Mouse (Mus musculus) brown adipose tissue, adult 24 weeks (tissue): ENCODE measurements around the gene Brinp1. TPM values are rescaled to one million over a fixed set of nuclear protein-coding genes. Genes with fewer than 3 reads are reported as not detected.
"Not testable (repeated sequence)": the region's sequence is repeated elsewhere in the genome, so short reads cannot be mapped to it uniquely, and the experiment has no call there.

Experiments used
- H3K27ac ChIP-seq: fragments of 200-500 bp; replicated peaks from 2 replicates; pipeline ENCODE4 v1.5.1; 2012; ENCODE audit warnings: low read depth, mild to moderate bottlenecking, low read length
- H3K4me1 ChIP-seq: fragments of 200-500 bp; 2 replicates; pipeline ENCODE4 v1.6.1; 2012; ENCODE audit warnings: low read length, mixed read lengths; ENCODE audit not compliant: control insufficient read depth, insufficient read depth, insufficient read length
- H3K4me3 ChIP-seq: fragments of 200-500 bp; 2 replicates; pipeline ENCODE4 v1.5.1; 2012; ENCODE audit warnings: low read depth, mild to moderate bottlenecking, low read length, moderate library complexity; ENCODE audit not compliant: insufficient read depth
- polyA plus RNA-seq: library from polyadenylated mRNA; stranded (reverse); fragments of >200 nt; gene quantifications from 2 replicates; pipeline ENCODE4 v1.2.4, GENCODE M21; 2012; ENCODE audit not compliant: missing spikeins, insufficient read depth, insufficient read length

Brinp1 gene
- polyA plus RNA-seq, 1 experiment = not detected

DNA sequence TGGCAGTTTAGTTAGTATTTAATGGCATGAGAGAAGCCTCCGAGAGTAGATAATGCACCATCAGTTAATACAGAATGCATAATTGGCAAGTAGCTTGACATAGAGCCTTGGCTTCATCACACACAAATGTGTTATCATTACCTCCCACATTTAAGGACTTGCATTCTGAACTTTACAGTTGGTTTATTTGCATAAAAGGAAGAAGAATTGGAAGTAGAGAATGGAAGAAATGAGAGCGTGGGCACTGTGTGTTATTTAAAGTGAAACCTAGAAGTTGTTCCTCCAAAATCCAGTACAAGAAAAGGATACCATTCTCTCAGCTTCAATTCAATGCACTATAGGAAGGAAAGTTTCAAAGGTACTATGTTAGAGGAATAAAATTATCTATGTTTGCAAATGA, 67.9 kb downstream of the Brinp1 start:
- H3K4me3 ChIP-seq = no peak overlapping the region

DNA sequence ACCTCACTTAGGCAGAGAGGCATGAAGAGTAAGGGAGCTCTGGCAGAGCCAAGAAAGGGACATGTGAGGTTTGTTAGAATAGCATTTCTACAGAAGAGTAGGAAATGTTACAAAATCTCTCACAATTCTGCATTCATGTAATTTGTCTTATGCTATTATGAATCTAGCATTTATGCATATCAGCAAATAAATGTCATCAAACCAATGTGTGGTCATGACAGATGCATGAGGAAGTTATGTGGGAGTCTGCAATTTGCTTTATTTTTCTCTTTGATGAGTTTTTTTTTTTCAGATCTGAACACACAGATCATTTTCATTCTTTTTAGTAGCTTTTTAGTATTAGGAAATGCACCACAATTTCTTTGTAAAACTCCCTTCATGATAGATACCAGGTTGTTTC, 82.2 kb downstream of the Brinp1 start:
- Histone ChIP-seq H3K4me3 (no peak overlapping the region), H3K4me1 (no peaks in the 10 kb centered on the region), H3K27ac (no peak overlapping the region)

More for the DNA sequence above, 67.9 kb downstream of the Brinp1 start:
- Histone ChIP-seq H3K4me1 (no peaks in the 10 kb centered on the region), H3K27ac (no peak overlapping the region)

DNA sequence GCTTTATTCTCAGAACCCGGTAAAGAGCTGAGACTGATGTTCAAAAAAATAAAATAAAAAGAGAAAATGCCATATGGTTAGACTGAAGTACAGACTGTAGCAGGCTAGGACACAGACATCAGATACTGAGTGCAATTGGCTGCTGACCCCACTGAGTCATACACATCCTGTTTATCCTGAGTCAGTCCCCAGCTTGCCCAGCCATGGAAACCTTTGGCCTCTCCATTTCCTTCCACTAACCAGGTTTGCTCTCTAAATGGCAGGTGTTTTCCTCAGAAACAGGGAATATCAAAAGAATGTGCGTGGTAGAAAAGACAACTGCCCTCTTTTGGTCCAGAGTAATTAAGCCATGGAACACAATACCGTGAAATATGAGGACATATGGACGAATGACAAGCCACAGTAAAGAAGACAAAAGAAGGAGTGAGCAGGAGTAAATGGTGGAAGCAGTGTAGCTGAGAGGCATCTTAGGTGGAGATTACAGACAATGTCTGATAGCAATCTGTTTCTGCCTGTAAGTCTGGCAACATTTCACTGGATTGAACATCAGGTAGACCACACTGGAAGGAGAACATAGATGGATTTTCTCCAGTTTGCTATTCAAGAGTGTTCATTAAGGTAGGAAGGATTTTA, 88.9 kb downstream of the Brinp1 start:
- Histone ChIP-seq H3K4me1 (no peaks in the 10 kb centered on the region), H3K27ac (no peak overlapping the region), H3K4me3 (no peak overlapping the region)

DNA sequence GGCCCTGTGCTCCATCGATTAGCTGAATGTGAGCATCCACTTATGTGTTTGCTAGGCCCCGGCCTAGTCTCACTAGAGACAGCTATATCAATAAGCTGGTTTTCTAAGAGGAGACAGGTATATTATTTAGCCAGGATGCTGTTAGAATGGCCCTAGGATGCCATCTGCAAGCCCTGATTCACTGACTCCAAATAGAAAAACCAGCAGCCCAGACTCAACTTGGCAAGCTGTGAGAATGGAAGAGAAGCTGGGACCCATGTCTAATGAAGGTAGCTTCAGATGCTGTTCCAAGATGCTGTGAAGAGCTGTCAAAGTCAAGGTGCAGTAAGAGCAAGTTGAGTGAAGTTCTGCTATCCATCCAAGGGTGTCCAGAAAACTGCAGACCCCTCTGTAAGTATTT, 89.5 kb downstream of the Brinp1 start:
- Histone ChIP-seq H3K27ac (no peak overlapping the region), H3K4me1 (no peaks in the 10 kb centered on the region), H3K4me3 (no peak overlapping the region)

DNA sequence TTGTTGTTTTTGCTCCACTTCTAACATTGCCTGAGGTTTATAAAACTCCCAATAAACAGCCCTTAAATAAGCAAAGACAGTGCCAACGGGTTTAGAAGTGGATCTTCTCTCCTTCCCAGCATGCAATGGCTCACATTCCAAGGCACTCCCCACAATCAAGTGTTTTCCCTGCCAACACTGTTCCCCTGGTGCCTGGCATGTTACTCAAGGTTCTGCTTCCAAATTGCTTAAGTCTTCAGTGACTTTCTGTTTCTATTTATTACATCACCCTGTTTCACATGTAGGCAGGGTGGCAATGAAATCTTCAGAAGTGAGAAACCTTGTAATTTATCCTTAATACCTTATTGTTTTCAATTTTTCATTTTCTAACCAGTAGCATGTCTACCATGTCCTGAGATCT, 97.3 kb downstream of the Brinp1 start:
- no peaks in the 10 kb centered on the region for H3K4me1 ChIP-seq
- no peak overlapping the region for H3K4me3 ChIP-seq
- H3K27ac ChIP-seq = no peak overlapping the region

DNA sequence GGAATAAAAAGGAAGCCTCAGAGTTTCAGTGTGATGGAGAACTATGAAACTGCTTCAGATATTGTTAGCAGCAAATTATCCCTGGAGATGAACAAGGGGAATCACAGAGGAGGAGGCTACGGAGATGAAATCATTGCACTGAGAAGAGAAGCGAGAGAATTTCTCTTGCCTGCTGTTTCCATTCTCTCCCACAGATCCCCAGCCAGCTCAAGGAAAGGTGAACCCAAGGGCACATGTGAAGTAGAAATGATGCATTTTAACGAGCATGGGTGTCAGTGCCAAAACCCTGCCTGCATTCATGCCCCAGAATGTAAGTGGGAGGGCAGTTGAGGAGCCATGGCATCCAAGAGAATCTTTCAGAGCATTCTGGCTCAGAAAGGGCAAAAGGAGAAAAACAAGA, 104.5 kb downstream of the Brinp1 start:
- Histone ChIP-seq H3K27ac (no peak overlapping the region), H3K4me3 (no peak overlapping the region), H3K4me1 (no peaks in the 10 kb centered on the region)

DNA sequence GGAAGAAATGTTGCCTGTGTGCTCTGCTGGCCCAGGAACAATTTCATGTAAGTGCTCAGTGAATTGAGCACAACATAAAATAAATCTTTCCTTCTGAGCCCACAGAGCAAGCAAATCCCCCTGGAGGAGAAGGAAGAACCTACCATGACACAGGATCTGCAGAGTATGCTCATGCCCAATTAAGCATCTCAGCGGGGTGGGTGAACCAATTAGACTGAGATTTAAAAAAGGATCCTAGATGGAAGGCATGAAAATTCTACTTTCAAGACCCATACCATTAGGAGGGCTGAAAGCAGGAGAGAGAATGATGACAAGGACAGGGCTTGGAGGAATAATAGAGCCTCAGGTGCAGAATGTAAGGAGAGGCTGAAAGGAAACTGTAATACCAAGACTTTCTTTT, 107.2 kb downstream of the Brinp1 start:
- H3K4me3 ChIP-seq = no peak overlapping the region
- no peak overlapping the region for H3K27ac ChIP-seq
- no peaks in the 10 kb centered on the region for H3K4me1 ChIP-seq

DNA sequence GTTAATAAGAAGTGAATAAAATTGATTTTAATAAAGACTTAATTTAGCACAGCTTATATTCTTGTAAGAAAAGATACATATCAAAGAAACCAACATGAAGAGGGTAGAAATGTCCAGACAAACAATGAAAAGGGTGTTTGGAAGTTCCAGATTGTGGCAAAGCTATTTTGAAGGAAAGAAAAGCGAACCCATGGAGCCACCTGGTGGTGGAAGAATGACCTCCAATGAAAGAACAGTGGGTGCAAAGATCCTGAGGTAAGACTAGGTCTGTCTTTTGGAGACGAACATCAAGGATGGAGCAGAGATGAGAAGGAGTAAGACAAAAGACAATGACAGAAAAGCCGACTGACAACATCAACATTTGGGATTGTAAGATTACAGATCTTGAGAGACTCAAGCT, 108.2 kb downstream of the Brinp1 start:
- H3K4me3 ChIP-seq = no peak overlapping the region
- no peaks in the 10 kb centered on the region for H3K4me1 ChIP-seq
- H3K27ac ChIP-seq = no peak overlapping the region

DNA sequence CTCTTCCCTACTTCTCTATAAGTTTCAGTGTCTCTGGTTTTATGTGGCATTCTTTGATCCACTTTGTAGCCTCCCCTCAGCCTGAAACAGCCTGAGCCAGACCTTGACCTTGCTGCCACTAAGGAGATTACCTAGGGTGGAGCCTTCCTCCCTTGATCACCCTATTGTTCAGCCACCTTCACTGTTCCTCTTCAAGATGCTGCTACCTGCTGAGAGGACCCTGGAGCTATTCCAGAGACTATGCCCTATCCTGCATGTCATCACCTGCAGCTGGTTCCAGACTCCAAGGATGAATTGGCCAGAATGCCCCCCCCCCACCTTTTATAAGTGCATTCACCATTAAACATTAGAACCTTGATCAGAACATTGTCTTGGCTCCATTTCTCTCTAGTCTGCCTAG, 140.2 kb downstream of the Brinp1 start:
- not testable (repeated sequence) for H3K4me1 ChIP-seq, H3K27ac ChIP-seq, H3K4me3 ChIP-seq

DNA sequence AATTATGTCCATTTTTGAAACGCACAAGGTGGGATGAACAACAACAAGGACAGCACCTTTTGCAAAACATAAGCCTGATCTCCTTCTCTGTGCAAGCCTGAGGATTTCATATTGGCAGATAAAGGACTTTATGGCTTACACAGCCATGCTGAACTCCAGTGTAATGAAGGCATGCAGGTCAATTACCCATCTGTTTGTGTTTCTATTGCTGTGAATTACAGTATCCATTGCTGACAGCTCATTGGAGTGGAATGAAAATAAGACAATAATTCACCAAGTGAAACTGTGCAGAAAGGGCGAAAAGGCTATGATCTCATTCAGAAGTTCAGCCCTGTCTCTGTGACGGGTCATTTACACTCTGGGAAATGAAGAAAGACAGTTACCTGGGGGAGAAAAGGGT, 147.7 kb downstream of the Brinp1 start:
- Histone ChIP-seq H3K4me3 (no peak overlapping the region), H3K27ac (no peak overlapping the region), H3K4me1 (no peaks in the 10 kb centered on the region)

DNA sequence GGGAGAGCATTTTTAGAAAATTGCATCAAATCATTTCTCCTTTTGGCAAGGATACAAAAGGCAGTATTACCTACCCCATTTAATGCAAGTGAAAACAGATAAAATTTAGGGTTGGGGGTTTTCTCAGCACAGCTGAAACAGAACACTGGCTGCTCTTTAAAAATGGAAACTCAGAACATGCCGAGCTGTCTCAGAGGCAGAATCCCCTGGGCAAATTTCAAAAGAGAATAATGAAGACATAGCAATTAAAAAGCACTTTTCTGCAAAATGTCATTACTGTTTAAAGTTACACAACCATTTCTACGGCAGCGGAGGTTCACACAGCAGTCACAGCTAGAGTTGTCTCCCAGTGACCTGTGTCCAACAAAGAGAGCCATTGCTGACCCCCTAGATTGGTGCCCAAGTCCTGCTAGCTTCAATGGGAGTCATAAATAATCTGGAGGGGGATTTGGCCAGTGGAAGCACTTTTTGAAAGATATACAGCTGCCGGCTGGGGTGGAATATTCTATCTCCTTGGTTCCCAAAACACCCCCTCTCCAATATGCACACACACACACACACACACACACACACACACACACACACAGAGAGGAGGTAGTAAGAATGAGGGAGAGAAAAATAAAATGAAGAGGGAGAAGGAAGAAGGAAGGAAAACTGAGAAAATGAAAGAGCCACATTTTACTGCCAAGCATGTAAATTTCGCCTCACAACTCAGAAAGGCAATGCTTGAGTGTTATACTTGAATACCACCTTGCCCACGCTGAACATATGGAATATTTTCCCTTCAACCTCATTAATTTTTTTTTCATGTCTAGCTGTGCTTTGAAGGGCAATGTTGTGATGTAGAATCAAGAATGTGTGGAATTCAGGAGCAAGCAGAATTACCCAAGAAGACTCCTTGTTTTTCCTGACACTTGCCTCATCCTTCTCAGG, 152.0 kb downstream of the Brinp1 start:
- H3K27ac ChIP-seq = no peak overlapping the region

DNA sequence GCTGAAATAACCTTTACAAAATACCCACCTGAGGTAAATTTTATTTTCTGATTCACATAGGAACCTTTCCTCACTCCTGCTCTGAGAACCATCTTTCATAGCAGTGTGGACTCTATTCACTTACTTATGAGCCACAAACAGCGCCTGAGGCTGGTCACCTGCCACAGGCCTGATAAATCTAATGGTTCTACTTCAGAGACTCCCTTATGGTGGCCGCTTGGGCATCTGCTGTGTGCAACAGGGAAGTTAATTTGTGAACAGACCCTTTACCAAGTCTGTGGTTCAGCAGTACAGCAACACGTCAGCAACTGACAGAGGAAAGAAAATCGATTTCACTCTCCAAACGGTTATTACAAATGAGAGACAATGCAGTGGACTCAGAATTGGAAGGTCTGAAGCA, 164.2 kb downstream of the Brinp1 start:
- Histone ChIP-seq H3K27ac (no peak overlapping the region), H3K4me1 (no peaks in the 10 kb centered on the region)

More for the DNA sequence above, 152.0 kb downstream of the Brinp1 start:
- Histone ChIP-seq H3K4me1 (no peaks in the 10 kb centered on the region), H3K4me3 (no peak overlapping the region)

DNA sequence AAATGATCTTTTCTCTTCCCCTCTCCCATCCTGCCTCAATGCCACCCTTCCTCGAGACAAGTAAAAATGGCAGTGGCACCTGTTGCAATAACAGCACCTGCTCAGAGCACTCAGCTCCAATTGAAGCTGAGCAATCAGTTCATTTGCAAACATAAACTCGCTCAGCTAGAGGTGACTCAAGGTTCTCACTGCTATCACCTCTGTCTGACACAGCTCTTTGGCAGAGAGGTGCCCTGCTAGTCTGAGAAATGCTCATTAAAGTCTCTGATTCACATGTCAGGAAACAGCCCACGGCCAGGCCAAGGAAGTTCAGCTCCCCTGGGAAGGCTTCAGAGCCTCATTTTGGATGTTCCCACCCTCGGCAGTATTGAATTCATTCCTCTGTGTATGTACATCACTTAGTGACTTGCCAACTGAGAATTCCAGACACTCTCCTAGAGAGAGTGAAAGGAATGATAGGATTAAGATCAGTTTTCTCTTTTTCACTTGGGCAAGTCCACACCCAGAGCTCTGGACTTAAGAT, 165.7 kb downstream of the Brinp1 start:
- no peak overlapping the region for H3K27ac ChIP-seq
- no peaks in the 10 kb centered on the region for H3K4me1 ChIP-seq

More for the DNA sequence above, 164.2 kb downstream of the Brinp1 start:
- no peak overlapping the region for H3K4me3 ChIP-seq

DNA sequence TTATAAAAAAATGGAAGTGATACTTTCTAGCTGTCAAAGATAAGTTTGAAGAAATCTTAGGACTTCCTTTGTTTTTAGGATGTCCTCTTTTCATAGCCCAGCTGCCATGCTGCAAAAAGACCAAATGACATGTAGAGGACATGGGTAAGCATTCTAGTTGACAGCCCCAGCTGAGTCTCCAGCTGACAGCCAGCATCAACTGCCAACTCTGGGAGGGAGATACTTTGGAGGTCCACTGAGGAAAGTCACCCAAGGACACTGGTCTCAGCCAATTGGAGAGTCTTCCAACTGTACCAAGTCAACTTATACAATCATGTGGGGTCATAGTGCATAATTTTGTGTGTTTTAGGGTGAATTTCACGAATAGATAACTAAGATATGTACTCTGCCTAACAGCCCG, 166.6 kb downstream of the Brinp1 start:
- Histone ChIP-seq H3K4me3 (no peak overlapping the region), H3K4me1 (no peaks in the 10 kb centered on the region), H3K27ac (no peak overlapping the region)

More for the DNA sequence above, 165.7 kb downstream of the Brinp1 start:
- no peak overlapping the region for H3K4me3 ChIP-seq

DNA sequence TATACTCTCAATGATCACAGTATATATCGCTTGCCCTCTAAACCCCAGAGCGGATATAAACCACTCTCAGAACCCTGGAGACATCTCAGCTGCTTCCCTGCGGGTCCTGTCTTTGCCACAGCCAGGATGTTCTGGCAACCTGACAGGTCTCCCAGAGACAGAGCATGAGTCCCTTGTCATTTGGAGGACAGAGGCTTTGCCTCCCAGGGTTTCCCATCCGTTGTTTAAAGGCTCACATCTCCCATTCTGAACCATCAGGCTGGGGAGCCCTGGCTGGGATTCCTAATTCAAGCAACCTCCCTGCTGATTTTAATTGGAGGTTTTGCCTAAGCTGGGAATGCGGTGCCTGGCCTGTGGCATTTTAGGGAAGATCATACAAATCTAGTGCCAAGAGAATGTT, 185.9 kb downstream of the Brinp1 start:
- Histone ChIP-seq H3K4me3 (no peak overlapping the region), H3K4me1 (no peaks in the 10 kb centered on the region), H3K27ac (no peak overlapping the region)

DNA sequence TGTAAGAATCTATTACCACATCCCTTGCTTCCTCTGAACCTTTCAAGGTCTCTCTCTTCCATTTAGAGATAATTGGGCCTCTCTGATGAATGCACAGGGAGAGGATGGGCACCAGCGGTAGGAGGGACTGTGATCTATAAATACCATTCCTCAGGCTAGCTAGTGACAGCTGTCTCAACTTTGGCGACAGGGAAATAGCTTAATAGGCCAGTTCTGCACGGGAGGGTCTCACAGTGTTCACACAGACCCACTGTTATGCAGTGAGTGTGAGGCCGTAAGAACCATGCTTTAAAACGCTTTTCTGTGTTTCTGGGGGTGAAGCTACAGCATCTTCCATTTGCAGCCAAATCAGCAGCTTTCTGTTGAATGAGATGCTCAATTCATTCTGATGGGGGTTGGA, 186.8 kb downstream of the Brinp1 start:
- Histone ChIP-seq H3K4me1 (no peaks in the 10 kb centered on the region), H3K4me3 (no peak overlapping the region), H3K27ac (no peak overlapping the region)
